Mouse (Mus musculus): ENCODE measurements around the gene Gprasp1.

Gprasp1 gene

DNA sequence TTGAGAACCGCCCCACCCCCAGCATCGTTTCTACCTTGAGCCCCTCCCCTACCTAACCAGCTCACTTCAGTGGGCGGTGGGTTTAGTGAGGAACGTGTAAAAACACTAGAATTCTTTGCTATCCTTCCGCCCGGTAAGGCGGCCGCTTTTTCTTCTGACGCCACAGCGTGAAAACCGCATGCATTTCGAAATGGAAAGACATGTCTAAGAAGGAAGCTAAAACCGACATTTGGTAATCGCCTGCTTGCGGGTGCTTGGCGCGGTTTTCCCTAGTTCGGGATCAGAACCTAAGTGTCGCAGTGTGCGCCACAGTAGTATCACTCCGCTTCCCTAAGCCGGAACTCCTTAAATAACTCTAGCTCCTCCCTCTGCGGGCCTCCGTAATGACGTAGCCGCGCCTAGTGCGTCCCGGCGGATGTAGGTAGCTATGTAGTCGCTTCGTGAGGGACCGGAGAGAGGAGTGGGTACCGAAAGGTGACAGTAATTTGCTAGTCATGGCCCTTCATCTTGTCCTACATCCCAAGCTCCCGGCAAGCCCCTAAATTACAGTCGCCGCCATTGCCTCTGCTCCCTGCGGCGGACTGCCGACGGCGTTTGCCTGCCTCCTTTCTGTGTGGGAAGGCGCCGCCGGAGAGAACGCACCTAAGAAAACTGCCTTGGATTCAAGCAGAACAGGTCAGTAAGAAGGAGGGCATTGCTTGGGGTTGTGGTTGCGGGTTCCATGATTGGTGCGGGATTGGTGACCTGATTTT lies at the start of gene Gprasp1, which contains the start of gene Armcx5:
Gene Gprasp1, plus strand, starts transcription at position 430 of the 752 bp plus-strand sequence.
Gene Armcx5, plus strand, starts transcription at position 430 of the 752 bp plus-strand sequence.
- in situ Hi-C loops (cut with MboI, MseI), result loop anchor here in 1 of 2 experiments (10.0 kb wide), 1 partner anchor 872 kb away; no protein-coding TSS in a partner anchor

DNA sequence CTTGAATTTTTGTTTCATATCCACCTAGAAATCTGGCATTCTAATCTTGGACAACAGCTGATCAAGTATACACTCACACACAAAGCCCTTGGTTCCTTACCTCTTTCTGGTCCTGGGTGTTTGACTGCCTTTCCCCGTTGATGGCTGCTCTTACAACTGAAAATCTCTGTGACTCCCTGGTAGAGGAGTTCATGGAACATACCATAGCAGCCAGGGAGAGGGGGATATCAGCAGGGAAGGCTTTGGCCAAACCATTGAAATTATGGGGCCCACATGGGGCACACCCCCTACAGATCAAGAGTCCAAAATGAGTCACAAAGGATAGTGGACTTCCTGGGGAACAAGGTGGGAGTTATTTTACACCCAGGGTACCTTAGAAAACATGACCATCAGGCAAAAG lies 48.9 kb upstream of the Gprasp1 start, which contains the start of gene Tcp11x2:
Gene Tcp11x2, minus strand, starts transcription at position 158 of the 400 bp plus-strand sequence.
- in situ Hi-C loops (cut with MboI, MseI), result no loop called here

DNA sequence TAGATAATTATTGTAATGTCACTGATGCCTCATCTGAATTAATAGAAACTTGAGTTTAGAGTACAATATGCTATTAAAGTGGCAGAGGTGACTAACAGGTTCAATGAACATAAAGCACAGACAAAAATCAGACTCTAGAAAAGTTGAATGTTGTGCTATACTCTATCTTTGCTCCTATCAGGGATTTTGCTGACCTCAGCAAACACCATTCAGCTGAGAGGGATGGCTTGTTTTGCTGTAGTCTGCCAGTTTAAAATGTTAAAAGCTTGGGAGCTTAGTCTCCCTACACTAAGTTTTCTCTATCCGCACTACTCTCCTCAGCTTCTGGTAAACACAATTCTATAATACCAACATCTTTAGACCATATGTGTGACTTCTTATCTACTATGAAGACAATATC lies 39.4 kb upstream of the Gprasp1 start:
- in situ Hi-C loops (cut with MboI, MseI), result no loop called here

DNA sequence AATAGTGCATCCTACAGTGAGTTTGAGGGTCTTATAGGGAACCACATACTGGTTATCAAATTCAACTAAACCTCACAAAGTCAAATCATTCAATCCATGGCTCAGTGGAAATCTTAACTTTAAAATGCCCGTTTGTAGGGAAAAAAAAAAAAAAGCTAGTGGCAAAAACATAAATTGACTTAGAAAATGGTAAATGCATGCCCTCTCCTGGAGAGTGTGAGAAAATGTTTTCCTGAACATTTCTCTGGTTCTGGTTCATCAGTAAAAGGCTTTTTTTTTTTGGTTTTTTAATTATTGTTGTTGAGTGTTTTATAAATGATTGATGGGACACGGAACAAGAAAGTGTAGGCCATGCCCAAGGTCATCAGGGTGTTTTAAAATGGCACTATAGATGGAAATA lies 38.2 kb upstream of the Gprasp1 start:
- in situ Hi-C loops (cut with MboI, MseI), result no loop called here

DNA sequence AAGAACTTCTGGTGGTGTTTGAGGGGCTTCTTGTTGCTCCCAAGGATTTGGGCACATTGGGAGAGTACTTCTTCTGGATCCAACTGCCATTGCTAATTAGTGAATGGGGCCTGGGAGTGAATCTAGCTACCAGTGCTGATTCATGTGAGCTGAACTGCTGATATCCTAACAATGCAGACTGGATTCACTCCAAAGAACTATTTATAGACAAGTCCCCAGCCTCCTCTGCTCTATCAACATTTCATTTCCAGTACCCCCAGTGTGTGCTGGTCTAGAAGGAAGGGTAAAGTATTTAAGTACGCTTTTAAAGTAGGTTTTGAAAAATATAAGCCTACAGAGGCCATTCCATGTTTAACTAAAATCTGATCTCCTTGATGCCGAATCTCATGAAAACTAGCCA lies 29.7 kb upstream of the Gprasp1 start:
- in situ Hi-C loops (cut with MboI, MseI), result no loop called here

DNA sequence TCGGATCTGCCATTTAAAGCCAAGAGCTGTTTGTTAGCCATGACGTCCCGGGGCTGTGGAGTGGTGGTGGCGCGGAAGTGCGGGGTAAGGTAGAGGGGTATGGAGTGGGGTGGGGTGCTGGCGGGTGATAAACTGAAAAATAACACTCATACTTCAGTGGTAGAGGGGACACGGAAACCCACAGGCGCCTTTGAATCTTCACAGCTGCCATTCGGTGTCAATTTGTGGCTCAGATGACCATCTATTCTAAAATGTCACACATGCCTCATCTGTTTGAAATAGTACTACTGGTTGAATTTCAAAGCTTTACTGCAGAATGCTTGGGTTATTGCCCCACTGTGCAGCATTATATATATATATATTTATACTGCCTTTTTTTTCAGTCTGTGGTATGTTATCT lies 17.4 kb upstream of the Gprasp1 start, which contains the start of gene Tmsb15a:
Gene Tmsb15a, minus strand, starts transcription at position 101 of the 400 bp plus-strand sequence.
- in situ Hi-C loops (cut with MboI, MseI), result loop anchor here (5.0 to 10.0 kb wide), 2 partner anchors 60 to 138 kb away; no protein-coding TSS in a partner anchor

DNA sequence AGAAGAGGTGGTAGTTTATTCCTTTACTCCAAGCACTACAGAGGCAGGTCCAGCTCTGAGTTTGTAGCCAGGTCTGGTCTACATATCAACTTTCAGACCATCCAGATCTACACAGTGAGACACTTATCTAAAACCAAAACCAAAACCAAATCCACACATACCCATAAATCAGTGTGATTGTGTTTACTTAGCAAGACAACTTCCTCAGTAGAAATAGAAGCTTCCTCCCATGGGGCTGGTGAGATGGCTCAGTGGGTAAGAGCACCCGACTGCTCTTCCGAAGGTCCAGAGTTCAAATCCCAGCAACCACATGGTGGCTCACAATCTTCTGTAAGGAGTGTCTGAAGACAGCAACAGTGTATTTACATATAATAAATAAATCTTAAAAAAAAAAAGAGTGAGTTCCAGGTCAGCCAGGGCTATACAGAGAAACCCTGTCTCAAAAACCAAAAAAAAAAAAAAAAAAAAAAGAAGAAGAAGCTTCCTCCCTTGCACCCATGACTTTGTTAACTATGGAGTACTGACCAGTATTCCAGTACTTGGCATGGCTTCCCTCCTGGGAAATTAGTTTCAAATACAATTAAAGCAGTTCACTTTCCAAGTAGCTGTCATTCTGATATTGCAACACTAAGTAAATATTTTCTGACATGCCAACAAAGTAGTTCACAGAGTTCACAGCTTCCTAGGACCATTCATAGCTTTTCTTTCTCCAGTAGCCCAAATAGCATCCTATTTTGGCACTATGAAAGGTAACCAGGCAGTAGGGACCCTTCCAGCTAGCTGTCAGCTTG lies 3.6 kb upstream of the Gprasp1 start:
- in situ Hi-C loops (cut with MboI, MseI), result no loop called here

DNA sequence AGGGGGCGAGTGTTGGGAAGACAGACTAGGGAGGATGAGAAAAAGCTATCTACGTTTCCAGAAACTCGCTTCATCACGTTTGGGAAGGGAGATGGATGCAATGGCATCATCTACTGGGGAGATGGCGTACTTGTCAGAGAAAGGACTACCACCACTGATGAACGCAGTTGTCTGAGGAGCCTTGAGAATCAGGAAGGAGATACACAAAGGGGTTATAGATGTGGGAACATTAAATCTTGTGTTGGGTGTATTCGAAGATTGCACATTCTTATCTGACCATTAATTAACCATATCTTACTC lies 473 bp downstream of the Gprasp1 start:
- in situ Hi-C loops (cut with MboI, MseI), result loop anchor here in 1 of 2 experiments (10.0 kb wide), 1 partner anchor 872 kb away; no protein-coding TSS in a partner anchor

DNA sequence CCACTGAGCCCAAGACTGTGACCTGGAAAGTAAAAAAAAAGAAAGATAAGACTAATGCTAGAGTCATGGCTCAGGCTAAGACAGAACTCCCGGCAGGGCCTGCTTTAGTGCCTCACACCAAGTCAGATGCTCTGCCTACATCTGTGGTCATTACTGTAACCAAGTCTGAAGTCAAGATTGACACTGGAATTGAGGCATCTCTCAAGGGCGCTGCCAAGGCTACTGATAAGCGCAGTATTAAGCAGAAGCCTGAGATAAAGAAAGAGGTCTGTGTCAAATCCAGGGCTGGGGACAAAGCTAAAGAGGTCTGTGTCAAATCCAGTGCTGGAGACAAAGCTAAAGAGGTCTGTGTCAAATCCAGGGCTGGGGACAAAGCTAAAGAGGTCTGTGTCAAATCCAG lies 2.8 kb downstream of the Gprasp1 start:
- in situ Hi-C loops (cut with MboI, MseI), result loop anchor here in 1 of 2 experiments (10.0 kb wide), 1 partner anchor 869 kb away; no protein-coding TSS in a partner anchor

DNA sequence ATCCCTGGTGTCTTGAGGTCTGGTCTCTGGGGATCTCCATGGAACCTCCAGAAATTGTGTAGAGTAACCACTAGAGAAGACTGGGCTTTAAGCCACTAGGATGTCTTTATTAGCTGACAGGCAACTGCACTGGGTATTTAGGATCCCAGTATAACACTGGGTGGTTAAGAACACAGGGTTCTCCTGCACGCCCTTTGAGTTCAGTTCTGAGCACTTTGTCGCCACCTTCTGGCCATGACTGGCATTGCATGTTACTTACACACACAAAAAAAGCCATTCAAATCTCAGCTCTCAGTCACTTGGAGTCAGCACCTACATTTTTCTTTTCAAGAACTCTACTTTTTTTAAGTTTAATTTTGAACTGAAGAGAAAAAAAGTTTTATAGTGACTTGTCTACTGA lies 10.3 kb downstream of the Gprasp1 start:
- in situ Hi-C loops (cut with MboI, MseI), result loop anchor here in 1 of 2 experiments (5.0 to 10.0 kb wide), 2 partner anchors 101 to 178 kb away; no protein-coding TSS in a partner anchor

DNA sequence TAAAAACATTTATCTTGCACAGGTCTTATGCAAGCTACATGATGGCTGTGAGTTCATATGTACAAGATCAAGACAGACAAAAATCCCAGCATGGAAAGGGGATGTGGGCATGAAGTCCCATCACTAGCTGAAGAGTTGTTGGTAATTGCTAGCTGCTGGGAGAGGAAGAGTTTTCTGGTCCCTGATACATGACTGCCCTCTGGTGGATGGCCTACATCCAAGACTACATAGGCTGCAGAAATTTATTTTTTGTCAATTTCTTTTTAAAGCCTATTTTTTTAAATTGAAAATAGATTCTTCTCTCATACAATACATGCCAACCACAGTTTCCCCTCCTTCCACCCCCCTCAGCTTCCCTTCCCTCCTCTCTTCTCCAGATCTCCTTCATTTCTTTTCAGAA lies 19.2 kb downstream of the Gprasp1 start:
- in situ Hi-C loops (cut with MboI, MseI), result no loop called here

DNA sequence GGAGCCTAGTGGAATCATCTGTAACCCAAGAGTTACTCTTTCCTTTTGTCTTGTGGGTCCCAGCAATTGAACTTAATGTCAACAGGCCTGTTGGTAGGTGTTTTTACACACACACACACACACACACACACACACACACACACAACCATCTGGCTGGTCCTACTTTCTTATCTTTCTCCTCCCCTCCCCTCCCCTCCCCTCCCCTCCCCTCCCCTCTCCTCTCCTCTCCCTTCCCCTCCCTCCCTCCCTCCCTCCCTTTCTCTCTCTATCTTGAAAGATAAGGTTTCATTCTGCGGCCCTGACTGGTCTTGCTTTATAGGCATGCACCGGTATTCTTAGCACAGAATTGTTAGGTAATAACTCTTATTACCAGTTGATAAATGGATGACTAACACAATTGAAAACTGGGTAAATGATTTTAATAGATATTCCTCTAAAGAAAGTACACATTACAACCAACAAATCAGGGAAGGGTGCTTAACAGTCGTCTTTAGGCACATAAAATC lies 25.6 kb downstream of the Gprasp1 start:
- in situ Hi-C loops (cut with MboI, MseI), result no loop called here

DNA sequence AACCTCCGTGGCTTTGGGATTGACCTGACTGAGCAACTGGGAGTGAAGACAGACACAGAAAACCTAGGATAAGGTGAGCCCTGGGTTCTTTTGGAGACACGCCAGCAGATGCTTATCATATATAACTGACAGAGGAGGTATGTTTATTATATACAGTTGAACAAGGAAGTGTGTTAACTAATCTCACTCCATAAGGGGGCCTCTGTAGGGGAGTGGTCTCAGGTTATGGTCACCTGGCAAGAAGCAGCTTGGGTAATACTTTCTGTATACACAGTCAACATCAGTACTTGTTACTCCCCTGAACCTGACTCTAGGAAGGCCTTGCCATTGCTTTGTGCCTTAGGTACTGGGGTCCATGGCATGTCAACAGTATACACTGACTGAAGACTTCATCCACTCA lies 26.0 kb downstream of the Gprasp1 start:
- in situ Hi-C loops (cut with MboI, MseI), result no loop called here

DNA sequence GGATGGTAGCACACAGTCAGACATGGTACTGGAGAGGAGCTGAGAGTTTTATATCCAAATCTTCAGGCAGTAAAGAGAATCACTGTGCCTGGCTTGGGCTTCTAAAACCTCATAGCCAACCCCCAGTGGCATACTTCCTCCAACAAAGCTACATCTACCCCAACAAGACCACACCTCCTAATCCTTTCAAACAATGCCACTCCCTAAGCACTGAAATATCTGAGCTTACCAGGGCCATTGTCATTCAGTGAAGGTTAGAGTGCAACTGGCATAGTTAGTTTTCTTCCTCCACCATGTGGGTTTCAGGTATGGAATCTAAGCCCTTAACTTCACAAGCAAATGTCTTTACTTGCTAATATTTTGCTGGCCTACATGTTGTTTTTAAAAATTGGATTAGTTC lies 49.0 kb downstream of the Gprasp1 start:
- in situ Hi-C loops (cut with MboI, MseI), result no loop called here

DNA sequence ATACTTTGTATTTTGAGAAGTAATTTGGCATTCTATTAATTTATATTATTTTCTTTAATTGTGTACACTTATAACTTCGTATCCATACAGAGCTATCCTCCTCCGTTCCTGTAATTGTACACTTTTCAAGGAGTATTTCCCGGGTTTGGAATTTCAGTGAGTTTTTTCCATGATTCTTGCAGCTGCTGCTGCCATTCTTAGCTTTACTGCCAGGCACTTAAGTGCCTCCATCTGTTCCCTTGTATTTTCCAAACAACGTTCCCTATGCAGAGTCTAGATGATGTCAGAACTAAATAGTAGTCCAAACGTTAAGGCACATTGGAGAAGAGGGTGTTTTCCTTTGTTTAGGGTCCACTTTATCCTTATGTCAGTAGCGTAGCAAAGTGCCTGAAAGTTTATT lies 49.8 kb downstream of the Gprasp1 start:
- in situ Hi-C loops (cut with MboI, MseI), result no loop called here

DNA sequence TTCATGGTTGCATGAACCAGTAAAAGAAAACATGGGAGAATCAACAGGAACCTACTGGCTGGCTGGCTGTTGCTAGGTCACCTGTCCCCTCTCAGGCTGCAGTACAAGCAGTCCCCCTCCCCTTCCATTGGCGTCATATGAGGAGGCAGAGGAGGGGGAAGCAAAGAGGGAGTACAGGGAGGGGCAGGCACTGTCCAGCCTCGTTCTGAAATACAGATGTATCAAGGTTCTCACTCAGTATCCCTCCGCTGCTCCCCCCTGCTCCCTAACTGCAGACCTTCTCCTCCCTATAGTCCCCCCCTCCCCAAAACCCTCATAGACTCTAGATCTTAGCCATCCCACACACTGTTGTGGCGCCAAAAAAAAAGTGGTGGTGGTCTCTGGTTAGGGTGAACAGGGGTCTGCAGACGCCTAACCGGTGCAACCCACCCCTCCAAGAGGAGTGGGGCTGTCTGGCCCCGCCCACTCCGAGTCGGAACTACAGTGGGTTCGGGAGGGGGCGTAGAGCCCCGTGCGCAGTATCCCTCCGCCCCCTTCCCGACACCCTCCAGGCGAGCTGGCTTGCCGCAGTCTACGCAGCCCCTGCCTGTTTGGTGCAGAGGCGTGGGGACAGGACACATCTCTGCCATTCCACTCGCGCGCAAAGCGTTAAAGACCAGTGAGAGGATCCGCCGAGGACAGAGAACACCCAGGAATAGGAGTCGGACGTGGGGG lies 53.2 kb downstream of the Gprasp1 start:
- in situ Hi-C loops (cut with MboI, MseI), result loop anchor here (5.0 kb wide), 1 partner anchor 47 kb away; no protein-coding TSS in a partner anchor

DNA sequence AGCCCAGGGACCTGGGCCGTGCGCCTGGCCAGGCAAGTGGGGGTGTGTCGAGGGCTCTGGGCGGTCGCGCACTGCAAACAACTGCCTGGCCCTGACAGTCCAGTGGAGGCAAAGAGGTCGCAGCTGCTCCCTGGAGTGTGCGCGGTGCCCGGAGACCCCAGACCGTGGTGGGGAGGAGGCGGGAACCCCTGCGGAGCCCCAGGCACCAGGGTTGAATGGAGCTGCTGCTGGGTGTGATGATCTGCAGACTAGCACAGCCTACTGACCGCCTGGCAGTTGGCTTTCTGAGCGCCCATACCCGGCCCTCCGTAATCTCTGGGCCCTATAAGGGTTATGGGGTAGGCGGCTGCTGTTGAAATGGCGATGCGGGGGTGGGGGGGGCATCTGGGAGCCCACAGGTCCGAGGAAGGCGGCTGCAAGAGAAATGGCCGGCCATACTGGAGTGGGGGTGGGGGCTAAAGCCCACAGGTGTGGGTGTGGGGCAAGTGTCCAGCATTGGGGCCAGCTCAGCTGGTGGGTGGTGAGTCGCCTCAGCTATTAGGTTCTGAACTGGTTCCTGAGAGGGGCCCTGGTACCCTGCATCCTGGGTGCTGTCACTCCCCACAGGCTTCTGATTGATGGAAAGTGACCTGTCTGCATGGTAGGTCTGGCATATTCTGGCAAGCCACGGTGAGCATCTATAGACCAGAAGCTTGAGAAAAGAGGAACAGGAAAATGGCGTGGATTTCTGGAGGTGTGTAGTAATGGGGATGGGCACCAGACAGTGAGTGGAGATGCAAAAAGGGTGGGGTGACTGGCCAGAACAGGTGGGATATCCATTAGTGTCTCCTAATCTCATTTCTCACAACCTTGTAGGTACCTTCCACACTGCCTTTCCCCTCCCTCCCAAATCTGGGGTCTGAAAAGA lies 54.0 kb downstream of the Gprasp1 start:
- in situ Hi-C loops (cut with MboI, MseI), result loop anchor here (5.0 kb wide), 1 partner anchor 46 kb away; no protein-coding TSS in a partner anchor

DNA sequence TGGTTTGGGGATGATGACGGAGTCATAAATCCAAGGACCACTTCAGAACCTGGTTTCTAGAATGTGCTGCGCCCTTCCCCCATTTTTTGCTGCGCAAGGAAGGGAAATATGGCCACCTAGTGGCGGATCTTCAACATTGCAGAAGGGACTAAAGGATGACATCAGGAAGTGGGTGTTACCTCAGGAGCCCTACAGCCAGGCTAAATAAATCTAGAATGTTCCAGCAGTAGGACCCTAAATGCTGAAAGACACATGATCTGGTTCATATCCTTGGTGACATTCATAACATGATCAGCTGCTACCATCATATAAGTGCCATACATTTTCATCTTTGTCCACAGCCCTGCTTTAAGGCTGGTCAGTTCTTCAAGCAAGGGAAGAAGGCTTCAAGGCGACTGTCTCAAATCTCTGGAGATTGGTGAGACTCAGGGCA lies 54.7 kb downstream of the Gprasp1 start, which contains the start of gene Bhlhb9:
Gene Bhlhb9, plus strand, starts transcription at position 383 of the 433 bp plus-strand sequence.
- in situ Hi-C loops (cut with MboI, MseI), result loop anchor here (5.0 kb wide), 1 partner anchor 45 kb away; no protein-coding TSS in a partner anchor

DNA sequence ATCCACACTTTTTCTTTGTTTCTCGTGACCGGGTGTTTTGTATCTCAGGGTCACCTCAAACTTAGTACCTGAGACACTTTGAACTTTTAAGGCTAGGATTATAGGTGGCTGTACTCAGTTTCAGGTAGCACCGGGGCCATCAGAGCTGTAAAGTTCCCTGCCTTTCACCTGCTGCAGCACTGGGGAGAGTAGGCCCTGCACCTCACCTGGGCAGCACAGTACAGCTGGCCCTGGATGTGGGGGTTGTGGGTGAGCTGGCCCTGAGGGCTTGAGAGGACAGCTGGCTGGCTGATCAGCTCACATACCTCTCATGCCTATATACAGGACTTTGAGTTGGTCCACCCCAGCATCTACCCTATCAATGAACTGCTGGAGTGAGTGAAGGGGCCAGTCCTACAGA lies 61.6 kb downstream of the Gprasp1 start:
- in situ Hi-C loops (cut with MboI, MseI), result loop anchor here in 1 of 2 experiments (5.0 to 25.0 kb wide), 2 partner anchors 168 to 667 kb away; no protein-coding TSS in a partner anchor

DNA sequence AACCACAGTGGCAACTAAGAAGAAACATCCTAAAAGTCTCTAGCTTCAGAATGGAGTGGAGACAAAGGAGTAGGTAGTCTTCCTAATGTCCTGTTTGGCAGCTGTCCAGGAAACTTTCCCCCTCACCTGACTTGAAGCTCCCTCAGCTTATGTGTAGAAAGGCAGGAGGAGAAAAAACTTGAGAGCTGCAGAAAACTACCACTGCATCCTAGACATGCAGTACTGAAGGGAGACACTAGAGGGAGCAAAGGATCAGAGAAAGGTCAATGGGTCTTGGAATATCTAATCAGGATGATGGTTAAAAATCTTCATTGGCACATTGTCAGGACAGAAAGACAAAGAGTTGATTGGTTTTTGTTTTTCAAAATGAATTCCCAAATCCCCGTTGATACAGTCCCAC lies 63.2 kb downstream of the Gprasp1 start:
- in situ Hi-C loops (cut with MboI, MseI), result loop anchor here in 1 of 2 experiments (25.0 kb wide), 1 partner anchor 668 kb away; no protein-coding TSS in a partner anchor

Measured in T-helper 17 cell (primary cell).